Mouse (Mus musculus) heart, adult 8-10 months (tissue): ENCODE measurements around the gene Cel. TPM values are rescaled to one million over a fixed set of nuclear protein-coding genes. Genes with fewer than 3 reads are reported as not detected.
A peak's percentile ranks its signal among the peaks of the same experiment; 100 is the strongest.

ENCODE experiments used
- DNase-seq: peaks from one replicate; pipeline ENCODE4 v3.0.0; 2022; ENCODE audit warnings: low spot score
- total RNA-seq, 4 experiments: library from RNA; stranded (reverse); gene quantifications; 2 replicates each; pipeline ENCODE4 v1.2.4; 2022

Cel gene
- not detected for total RNA-seq

DNA sequence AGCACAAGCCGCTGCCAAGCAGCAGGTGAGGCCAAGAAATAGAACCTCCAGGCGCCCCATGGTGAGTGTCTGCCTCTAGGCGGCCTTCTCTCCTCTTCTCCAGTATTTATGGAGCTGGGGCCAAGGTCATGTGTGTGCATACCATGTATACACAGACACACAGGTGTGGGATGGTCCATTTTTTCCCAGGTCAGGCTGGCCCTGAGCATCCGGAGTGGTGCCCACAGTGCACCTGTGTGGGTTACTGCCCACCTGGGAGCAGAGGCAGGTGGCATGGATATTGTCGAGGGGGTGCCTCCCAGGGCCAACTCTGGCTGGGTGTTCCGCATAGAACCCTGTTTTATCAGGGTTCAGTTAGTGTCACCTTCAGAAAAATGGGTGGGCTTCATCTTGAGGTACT lies at the start of gene Cel:
Cel (minus strand) TSS at position 101 of the 400 bp plus-strand sequence.
- DNase-seq: no peak

DNA sequence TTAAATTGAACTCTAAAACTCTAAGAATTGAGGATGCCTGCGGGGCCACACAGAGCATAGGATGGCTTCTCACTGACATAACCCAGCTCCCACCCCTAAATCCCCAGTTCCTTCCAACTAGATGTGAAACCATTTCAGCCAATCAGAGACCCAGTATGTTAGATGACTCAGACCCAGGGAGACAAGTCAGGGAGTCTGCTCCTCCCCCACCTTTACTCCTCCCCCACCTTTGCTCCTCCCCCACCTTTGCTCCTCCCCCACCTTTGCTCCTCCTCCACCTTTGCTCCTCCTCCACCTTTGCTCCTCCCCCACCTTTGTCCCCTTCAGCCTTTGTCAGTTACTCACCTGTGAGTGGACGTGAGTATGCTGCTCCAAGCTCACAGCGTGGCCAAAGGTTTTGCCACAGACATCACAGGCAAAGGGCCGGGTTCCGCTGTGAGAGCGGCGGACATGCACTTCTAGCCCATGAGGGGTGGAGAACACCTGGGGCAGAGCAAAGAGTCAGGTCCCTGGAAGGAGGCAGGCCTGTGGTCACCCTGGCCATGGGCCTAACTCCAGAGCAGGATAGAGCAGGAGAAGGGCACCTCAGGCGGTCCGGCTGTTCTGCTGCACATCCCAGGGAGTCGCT lies 49.3 kb upstream of the Cel start:
- no peak for DNase-seq

DNA sequence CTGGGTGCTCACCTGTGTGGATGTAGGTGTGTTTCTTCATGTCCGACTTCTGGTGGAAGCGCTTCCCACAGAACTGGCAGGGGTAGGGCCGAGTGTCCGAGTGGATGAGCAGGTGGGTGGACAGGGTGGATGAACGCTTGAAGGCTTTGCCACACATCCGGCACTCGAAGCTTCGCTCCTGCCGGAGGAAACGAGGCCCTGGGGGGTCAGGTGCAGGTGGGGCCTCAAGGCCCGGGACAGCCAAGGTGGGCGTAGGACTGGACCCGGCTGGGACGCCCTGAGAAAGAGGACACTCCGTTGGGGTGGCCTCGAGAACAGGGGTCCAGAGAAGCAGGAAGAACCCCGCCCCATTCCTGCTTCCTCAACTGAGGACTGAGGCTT lies 48.2 kb upstream of the Cel start:
- no peak for DNase-seq

DNA sequence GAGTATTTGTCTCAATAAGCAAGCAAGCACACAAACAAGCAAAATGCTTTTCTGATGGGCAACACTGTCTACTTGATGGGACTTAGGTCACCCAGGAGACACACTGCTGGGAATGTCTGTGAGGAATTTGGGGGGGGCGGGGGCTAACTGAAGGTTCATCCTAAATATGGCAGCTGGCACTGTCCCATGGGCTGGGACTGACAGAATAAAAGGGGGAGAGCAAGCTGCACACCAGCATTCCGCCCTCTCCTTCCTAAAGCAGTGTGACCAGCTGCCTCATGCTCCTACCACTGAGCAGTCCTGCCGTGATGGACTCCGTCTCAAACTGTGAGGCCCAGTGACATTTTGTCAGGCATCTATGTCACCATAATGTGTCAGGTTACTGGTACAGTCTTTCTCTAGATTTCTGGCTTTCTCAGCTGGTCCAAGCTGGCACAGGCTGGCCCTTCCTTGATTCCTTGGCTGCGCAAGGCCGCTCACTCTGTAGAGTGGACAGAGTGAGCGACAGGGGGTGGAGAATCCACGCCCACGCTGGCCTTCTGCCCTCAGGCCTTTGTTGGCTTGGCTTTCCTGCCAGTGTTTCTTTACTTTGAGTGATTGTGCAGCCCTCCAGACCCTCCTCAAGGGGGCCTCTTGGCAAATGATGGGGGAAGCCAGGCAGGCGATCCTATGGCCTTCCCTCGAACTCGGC lies 47.7 kb upstream of the Cel start:
- DNase-seq: no peak

DNA sequence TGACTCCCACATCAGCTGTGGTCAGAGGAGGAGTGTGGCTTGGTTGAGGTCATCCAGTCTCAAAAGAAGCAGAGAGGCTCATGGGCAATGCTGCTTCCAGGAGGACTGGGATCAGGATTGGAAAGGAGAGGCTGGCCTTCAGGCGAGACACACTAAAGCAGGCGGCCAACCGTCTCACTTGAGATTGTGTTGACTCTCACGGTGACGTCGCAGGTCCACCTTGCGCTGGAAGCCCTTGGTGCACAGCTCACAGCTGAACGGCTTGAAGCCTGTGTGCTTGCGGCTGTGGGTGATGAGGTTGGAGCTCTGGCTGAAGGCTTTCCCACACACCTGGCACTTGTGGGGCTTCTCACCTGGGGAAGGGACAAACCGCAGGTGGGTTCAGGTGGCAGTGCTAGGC lies 46.6 kb upstream of the Cel start:
- DNase-seq: no peak

DNA sequence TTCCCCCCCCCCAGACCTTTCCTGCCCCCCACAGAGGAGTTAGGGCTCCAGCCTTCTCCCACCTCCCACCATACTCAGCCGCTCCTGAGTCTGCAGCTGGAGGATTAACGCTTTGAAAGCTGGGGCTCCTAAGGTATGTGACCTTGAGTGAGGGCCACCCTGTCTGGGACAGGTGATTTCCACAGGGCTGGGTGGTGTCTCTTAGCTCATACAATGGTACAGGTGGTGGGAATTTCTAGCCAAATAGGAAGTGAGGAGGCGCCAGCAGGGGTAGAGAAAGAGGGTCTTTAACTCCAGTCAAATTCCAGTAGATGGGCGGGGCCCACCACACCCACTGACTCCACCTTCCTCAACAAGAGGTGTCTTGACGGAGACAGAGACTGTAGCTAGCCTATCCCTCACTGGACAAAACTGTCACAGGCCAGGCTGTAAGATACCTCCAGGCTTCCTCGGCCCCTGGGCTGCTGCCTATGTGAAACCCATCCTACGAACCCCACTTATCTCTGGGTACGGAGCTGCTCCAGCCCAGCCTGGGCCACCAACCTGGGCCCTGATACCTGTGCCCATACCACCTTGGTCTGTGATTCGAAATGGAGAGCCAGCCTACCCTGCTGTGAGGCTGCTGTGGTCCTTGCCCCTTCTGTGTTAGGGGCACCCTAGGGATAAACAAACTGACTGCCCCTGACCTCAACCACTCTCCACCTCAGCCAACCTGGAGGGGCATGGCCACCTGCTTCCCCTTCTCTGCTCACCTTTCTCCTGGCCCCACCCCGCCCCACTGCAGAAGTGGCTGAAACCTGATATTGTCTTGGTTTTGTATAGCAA lies 44.4 kb upstream of the Cel start:
- DNase-seq: no peak

DNA sequence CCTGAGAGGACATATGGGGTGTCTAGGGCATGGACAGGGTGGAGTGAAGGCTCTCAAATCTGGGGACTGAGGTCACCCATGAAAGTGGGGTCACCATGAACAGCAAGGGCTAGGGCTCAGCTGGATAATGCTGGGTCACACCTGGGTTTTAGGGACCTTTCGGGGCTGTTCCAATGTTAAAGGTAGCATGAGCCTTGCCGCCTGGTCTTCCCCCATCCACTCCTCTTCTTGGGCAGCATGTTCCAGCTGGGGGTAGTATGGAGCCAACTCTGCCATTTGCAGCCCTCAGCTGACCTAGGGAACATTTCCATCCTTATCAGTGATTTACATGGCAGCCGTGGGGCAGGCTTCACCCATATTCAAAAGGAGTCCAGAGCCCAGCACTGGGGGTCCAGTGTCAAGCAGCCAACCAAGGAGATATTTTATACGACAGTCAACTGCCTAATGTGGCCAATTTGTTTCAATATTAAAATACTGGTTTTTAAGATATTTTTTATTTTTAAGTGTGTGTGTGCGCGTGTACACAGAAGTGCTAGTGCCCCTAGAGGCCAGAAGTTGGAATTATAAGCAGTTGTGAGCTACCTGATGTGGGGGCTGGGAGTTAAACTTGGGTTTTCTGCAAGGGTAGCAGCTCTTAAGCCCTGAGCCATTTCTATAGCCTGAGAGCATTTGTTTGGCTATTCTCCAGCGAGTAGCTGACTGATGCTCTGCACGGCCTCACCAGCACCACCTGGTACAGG lies 43.6 kb upstream of the Cel start:
- DNase-seq: no peak

DNA sequence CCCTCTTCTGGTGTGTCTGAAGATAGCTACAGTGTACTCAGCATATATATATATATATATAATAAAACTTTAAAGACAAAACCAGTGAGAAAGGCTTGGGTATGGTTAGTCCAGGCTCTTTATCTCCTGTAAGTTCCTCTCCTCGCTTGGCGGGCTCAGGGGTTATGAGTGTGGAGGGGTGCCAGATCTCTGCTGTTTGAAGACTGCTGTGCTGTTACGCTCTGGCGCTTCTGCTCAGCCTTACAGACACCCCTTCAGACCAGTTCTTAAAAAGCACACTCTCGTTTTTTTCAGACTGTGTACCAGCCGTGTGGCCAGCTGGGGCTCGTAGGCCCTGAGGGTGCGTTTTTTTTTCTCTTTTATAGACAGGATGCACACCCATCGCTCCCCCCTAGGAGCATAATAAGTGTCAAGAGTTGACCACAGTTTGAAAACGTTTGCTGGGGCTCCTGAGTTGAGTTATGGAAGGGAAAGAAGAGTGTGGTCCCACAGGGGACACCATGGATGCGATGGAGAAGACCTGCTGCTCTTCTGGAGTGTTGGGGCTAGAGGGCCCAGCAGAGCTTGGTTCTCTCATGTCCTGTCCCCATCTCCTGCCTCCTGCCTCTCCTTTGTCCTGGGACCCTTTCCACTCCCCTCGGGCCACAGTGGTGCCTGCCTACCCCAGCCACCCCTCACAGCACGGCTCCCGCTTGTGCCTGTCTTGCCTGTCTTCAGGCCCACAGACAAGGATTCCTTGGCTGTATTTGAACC lies 42.8 kb upstream of the Cel start:
- DNase-seq: no peak

DNA sequence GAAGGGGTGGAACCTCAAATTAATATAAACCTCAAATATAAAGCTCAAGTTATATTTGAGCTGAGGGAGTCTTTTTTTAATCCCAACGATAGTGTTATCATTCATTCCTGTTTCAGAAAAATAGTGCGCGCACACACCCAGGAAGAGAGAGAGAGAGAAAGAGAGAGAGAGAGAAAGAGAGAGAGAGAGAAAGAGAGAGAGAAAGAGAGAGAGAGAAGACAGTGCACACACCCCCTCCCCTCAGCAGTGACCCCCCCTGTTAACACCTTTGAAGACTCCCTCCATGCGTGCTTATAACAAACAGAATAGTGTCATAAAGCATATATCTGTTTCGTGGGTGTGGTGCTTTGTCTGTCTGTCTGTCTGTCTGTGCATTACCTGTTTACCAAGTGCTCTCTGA lies 40.3 kb upstream of the Cel start:
- DNase-seq: no peak

DNA sequence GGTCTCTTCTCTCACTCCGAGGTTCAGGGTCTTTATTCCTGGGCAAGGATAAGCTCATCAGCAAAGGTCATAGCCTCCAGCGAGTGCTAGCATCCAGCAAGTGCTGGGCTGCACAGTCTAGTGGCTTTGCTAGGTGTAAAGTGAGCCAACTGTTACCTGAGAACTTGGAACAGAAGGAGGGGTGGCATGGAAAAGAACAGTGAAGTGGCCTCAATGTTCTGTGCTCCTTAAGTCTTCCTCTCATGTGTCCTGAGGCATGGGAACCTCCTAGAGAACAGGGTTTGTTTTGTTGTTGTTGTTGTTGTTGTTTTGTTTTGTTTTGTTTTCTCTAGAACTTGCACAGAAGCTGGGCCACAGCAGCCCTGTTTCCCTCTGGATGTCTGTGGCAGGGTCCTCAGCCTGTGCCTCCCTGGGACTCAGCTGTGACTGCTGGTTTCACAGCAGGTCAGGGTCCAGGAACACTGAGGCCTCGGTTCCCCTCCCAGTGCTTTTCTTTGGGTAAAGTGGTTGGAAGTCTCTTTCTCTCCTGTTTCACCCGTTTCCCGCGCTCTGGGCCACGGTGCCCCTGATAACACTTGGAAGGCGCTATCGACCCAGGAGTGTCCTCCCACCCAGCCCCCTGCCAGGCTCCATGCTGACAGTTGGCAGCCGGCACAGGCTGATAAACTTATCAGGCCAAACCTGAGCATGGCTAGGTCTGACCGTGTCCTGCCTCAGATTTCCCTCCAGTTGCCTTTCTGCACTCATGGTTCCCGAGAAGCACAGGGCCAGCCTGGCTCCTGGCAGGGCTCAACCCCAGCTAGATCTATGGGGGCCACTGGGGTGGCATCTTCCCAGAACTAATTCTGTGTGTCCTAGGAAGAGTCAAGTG lies 38.8 kb upstream of the Cel start:
- no peak for DNase-seq

DNA sequence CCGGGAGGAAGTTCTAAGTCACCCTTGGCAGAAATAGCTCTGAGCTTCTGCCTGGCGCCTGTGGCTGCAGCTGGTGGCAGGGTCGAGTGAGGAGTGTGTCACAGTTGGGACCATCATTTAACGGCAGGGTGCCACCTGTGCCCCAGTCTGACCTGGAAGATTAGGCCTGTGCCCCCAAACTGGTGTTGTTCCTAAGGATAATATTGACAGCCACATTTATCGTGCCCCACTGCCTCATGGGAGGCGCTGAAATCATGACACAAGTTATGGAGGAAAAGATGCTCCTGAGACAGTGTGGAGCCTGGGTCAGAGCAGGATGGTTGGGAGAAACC lies 36.3 kb upstream of the Cel start:
- no peak for DNase-seq

DNA sequence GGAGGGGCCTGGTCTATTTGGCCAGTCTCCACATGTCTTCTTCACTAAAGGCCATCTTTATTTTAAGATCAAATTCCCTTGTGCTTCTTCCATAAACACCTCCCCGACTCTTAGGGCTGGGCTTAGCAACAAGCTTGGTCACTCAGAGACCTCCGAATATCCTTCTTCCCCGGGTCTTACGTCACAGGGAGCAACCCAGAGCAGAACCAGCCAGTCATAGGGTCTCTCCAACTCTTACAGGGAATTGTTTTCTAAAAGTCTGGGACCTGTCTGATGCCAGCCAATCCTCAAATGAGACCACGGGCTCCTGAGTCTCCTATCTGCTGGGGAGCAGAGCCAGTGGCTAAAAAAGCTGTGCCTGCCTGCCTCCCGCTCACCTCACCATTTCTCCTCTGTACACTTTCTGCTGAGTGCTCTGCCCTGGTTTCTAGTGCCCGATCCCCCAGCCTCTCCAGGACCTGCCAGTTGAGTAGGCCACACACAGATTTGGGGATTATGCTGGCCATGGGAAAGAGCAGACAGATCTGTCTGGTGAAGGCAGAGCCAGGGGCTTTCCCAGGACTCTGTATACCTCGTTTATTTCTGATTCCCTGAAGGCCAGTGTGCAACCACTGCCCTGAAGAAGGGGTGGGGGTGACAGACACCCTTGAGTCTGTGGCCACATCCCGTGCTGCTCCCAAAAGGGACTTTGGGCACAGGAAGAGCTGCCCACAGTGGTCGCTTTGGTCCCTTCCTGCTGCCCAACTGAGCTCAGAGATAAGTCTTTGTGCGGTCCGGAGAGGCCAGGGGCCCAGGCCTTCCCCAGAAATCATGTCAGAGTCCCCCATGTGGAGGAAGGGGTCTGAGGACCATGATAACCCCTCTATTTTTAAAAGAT lies 35.7 kb upstream of the Cel start:
- no peak for DNase-seq

DNA sequence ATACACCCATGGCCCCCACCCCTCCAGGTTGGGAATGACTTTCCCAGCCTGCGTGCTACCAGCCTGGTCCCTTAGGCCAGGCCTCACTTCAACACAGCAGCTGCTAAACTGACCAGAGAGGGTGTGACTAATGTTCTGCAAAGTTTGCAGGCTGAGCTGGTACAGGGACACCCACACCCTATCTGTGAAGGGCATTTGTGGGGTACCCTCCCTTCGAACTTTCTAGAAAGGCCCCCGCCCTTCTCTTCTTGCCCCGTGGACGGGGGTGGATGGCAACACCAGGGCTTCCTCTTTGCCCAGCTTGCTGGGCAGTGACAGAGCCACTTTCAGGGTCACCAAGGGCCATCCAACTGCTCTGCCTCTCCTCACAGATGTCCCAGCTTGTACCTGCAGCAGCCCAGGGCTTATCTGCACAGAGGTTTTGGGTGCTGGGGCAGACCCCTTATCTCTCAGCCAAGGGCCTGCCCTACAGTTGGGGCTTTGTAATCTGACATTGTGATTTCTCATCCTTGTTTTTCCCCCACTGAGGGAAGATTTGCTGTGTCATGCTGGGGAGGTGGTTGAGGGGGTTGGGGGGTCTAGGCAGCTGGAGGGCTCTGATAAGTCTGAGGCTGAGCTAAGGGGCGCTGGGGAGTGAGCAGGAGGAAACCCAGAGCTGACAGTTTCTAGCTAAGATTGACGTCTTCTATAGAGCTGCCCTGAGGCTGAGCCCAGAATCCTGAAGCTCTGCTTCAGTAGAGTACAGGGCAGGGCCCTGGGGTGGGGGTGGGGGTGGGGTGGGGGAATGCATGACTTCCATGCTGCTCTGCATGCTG lies 34.7 kb upstream of the Cel start:
- DNase-seq: no peak

DNA sequence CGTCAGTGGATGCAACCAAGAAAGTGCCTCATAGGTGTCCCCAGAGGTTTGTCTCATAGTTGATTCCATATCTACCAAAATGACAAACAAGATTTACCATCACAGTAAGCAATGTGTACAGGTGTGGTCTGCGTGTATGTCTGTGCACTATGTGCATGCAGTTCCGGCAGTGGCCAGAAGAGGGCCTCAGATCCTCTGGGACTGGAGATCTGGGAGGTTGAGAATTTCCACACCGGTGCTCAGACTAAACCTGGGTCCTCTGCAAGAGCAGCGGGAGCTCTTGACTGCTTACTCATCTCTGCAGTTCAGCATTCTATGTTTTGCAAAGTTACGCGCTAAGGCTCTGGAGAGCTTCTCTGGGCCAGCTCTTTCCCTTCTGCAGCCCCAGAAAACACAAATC lies 33.8 kb upstream of the Cel start:
- no peak for DNase-seq

DNA sequence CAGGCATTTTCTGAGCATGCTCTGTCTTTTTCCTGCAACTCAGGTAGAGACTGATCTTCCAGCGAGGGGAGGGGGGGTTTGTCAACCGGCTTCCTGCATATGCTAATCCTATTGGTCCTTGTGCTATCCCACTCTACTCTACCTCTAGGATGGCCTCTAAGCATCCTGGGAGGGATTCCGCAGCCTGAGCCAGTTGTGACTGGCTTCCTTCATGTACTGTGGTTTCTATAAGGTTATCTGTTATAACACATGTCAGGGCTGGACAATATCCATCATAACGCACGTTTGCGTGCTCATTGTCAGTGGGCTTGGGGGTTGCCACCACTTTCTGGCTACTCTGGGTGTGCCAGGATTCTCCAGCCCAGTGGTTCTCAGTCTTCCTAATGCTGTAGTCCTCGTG lies 32.8 kb upstream of the Cel start:
- no peak for DNase-seq

DNA sequence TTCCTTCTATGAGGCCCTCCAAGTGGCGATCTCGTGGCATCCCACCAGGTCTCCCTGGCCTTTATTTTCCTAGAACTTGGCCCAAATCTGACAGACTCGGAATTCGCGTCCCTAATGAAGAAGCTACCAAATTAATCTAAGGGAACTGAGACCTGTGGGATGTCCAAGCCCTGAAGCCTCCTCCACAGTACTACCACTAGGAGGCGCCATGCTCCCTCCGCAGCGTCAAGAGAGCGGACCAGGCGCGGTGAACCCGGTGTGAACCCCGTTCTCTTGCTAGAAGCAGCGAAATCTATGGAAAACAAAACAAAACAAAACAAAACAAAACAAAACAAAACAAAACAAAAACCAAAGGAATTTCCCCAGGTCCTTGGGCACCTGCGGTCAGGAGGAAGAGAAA lies 29.6 kb upstream of the Cel start:
- peak; percentile 45 for DNase-seq

DNA sequence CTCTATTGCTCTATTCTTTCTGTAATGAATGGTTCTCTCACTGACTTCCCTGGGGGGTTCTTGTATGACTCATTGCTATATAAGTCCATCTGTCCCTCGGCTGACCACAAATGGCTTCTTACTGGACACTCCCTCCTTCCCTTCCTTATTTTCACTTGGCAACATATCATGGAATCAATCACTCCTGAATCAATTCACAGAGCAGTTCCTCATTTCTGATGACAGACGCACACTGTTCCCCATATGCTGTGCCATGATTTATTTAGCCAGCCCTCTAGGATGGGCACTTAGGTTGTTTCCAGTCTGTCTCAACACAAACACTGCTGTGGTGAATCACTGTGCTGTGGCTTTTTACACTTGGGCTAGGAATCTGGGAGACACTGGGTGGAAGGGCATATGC lies 28.3 kb upstream of the Cel start:
- DNase-seq: peak; percentile 24

DNA sequence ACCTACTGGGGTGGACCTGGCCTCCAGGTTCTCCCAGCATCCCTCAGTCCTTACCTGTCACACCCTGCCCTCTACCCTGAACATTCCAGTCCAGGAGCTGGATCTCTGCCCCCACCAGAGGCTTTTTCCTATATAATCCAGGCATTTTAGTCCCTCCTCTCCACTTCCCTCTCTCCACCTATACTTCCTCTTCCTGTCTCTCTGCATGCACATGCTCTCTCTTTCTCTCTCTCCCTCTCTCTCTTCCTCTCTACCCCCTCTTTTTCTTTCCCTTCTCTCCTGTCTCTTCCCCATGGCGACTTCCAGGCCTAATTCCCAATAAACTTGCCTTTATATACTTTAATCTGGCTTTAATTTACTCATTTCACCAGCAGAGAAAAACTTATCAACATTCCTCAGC lies 25.4 kb upstream of the Cel start:
- no peak for DNase-seq

DNA sequence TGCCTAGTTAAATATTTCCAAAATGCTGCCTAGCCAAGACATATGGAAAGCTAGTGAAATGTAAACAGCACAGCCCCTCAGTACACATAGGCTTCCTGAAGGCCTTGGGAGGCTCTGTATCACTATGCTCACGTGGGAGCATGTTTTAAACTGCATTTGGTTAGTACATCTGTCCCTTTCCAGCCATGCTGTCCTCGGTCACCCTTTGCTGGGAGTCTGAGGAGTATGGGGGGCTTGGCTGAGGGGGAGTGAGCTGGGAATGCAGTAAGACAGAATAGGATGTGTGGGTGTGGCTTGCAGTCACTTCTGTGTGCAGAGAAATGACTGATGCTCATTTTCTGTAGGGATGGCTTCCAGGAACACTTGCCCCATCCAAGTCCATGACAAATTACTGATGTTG lies 22.5 kb upstream of the Cel start:
- no peak for DNase-seq
